Mouse (Mus musculus) kidney, embryonic 15.5 days (tissue): Measurements from ENCODE around the gene Slc20a1. TPM values are rescaled to one million over a fixed set of nuclear protein-coding genes. Genes with fewer than 3 reads are reported as not detected.
A peak's percentile ranks its signal among the peaks of the same experiment; 100 is the strongest.

Experiments
- ATAC-seq: fragments of 200-750 bp; cut with Nextera tagmentation; replicated peaks from 2 replicates; pipeline ENCODE4 v1.8.0; 2017; ENCODE audit warnings: moderate TSS enrichment; ENCODE audit not compliant: low FRiP score
- H3K27ac ChIP-seq: fragments of 300-500 bp; sonication (generic); 2 replicates; pipeline ENCODE4 v1.5.1; 2015; ENCODE audit warnings: mild to moderate bottlenecking, inconsistent platforms
- H3K27me3 ChIP-seq: fragments of 300-500 bp; sonication (generic); 2 replicates; pipeline ENCODE4 v1.6.1; 2015; ENCODE audit warnings: inconsistent platforms
- H3K36me3 ChIP-seq: fragments of 300-500 bp; sonication (generic); 2 replicates; pipeline ENCODE4 v1.6.1; 2015; ENCODE audit warnings: inconsistent platforms
- H3K4me1 ChIP-seq: fragments of 300-500 bp; sonication (generic); 2 replicates; pipeline ENCODE4 v1.6.1; 2015; ENCODE audit warnings: inconsistent platforms
- H3K4me2 ChIP-seq: fragments of 300-500 bp; sonication (generic); 2 replicates; pipeline ENCODE4 v1.6.1; 2015; ENCODE audit warnings: moderate library complexity, mild to moderate bottlenecking, inconsistent platforms
- H3K4me3 ChIP-seq: fragments of 300-500 bp; sonication (generic); replicated peaks from 2 replicates; pipeline ENCODE4 v1.5.1; 2015; ENCODE audit warnings: mild to moderate bottlenecking, inconsistent platforms
- H3K9ac ChIP-seq: fragments of 300-500 bp; sonication (generic); 2 replicates; pipeline ENCODE4 v1.6.1; 2015; ENCODE audit warnings: mild to moderate bottlenecking, inconsistent platforms
- H3K9me3 ChIP-seq: fragments of 300-500 bp; sonication (generic); replicated peaks from 2 replicates; pipeline ENCODE4 v1.6.1; 2016; ENCODE audit warnings: inconsistent platforms
- WGBS: fragments of 180-500 bp; shearing (Covaris S2); methylation state at CpG from one replicate; pipeline ENCODE4 v1.1.7; 2015; ENCODE audit warnings: mixed read lengths; 5-methylcytosine and 5-hydroxymethylcytosine counted together
- polyA plus RNA-seq: library from polyadenylated mRNA; unstranded; fragments of >200 nt; fragmentation: Nextera tagmentation; extraction: Ambion mirVana; gene quantifications from 2 replicates; pipeline ENCODE4 v1.2.1, GENCODE M21; 2015

The Slc20a1 gene
- polyA plus RNA-seq, 1 experiment from 2014 or later: 30.2 TPM

DNA sequence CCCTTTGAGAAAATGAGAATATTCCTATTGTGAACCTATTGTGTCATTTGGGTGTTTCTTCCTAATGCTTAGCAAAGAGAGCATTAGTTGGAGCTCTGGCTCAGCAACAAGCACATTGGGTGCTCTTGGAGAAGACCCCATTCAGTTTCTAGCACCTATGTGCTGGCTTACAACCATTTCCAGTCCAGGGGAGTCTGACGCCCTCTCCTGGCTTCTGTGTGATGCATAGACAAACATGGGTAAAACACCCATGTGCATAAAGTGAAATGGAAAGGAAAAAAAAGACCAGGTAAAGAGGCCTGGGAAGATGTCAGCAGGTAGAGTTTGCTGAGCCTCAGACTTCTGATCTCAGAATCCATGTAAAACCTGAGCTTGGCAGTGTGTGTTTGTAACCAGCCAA is 34.7 kb downstream of the Slc20a1 start:
- WGBS: 88% methylated on average over 1 of the region's 1 CpGs
- H3K27ac ChIP-seq: no peak overlapping the region
- H3K4me3 ChIP-seq: no peak overlapping the region
- no peak for ATAC-seq
- H3K27me3 ChIP-seq: no peaks in the 10 kb centered on the region
- H3K9me3 ChIP-seq: no peaks in the 10 kb centered on the region
- no peak overlapping the region for H3K4me2 ChIP-seq
- H3K4me1 ChIP-seq: no peaks in the 10 kb centered on the region
- H3K9ac ChIP-seq: no peak overlapping the region
- H3K36me3 ChIP-seq: no peaks in the 10 kb centered on the region

DNA sequence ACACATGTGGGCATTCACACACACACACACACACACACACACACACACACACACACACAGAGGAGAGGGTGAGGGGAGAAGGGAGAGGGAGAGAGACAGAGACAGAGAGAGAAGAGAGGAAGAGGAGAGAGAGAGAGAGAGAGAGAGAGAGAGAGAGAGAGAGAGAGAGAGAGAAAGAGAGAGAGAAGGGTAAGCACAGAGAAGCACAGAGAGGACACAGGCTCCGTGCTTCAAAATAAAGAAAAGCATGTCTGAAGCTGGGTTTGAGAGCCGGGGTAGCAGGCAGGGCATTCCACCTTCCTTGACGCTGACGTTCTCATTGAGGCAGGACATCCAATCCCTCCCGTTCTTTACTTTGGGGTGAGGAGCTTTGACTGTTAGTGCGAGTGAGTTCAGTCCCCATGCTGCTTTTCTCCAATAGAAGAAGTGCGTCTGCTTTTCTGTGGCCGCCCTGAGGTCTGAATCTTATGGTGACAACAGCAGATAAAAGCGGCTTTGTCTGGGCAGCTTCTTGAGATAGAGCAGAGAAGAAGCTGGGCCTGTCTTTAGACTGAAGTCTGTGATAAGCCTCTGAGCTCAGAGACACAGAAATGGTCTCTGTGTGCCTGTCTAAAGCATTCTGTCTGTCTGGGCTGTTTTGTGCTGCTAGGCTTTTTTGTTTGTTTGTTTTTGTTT is 35.4 kb downstream of the Slc20a1 start:
- Histone ChIP-seq H3K27me3 (no peaks in the 10 kb centered on the region), H3K4me2 (no peak overlapping the region), H3K9ac (no peak overlapping the region), H3K4me1 (no peaks in the 10 kb centered on the region), H3K4me3 (no peak overlapping the region), H3K27ac (no peak overlapping the region), H3K9me3 (no peaks in the 10 kb centered on the region), H3K36me3 (no peaks in the 10 kb centered on the region)
- no peak for ATAC-seq
- WGBS: 65% methylated on average over 9 of the region's 9 CpGs

DNA sequence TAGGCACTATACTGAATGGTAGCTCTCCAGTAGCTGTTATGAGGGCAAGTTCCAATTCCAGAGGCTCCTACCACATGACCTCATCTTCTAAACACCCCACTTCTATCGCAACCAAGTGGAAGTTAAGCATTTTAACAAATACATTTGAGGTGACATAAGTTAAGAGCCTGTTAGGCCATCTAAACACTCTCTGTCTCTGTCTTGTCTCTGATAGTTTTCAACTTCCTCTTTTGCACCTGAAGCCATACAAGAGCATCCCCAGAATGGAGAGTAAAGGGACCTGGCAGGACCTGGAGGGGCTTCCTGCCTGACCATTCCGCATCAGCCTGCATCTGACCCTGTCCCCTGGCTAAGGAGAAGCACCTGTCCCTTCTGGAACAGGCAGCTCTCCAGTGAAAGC is 36.2 kb downstream of the Slc20a1 start:
- Histone ChIP-seq H3K4me1 (no peaks in the 10 kb centered on the region), H3K36me3 (no peaks in the 10 kb centered on the region), H3K27me3 (no peaks in the 10 kb centered on the region), H3K4me2 (no peak overlapping the region), H3K4me3 (no peak overlapping the region), H3K9ac (no peak overlapping the region), H3K9me3 (no peaks in the 10 kb centered on the region), H3K27ac (no peak overlapping the region)
- 73% methylated on average over 2 of the region's 2 CpGs for WGBS
- ATAC-seq: no peak

DNA sequence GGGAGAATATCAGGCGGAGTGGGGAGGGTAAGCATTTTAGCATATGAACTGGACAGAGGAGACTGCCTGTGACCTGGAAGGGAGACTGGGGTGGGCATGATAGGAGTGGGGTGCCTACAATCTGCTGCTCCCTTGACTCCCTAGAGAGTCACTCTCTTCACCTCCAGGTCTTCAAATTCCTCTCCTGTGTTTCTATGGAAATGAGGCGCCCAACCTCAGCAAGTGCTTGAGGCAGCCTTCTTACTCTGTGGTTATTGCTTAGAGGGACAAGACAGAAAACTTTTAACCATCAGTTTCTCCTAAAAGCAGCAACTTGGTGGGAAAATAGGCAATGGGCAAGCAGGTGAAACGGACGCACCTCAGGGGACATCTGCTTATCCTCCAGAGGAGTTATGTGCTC is 38.0 kb downstream of the Slc20a1 start:
- no peak overlapping the region for H3K4me3 ChIP-seq
- H3K4me2 ChIP-seq: no peak overlapping the region
- peaks cover 7% of the 10 kb centered on the region for H3K4me1 ChIP-seq
- no peaks in the 10 kb centered on the region for H3K36me3 ChIP-seq
- no peak for ATAC-seq
- WGBS: 79% methylated on average over 4 of the region's 4 CpGs
- no peak overlapping the region for H3K9ac ChIP-seq
- no peaks in the 10 kb centered on the region for H3K9me3 ChIP-seq
- no peaks in the 10 kb centered on the region for H3K27me3 ChIP-seq
- no peak overlapping the region for H3K27ac ChIP-seq

DNA sequence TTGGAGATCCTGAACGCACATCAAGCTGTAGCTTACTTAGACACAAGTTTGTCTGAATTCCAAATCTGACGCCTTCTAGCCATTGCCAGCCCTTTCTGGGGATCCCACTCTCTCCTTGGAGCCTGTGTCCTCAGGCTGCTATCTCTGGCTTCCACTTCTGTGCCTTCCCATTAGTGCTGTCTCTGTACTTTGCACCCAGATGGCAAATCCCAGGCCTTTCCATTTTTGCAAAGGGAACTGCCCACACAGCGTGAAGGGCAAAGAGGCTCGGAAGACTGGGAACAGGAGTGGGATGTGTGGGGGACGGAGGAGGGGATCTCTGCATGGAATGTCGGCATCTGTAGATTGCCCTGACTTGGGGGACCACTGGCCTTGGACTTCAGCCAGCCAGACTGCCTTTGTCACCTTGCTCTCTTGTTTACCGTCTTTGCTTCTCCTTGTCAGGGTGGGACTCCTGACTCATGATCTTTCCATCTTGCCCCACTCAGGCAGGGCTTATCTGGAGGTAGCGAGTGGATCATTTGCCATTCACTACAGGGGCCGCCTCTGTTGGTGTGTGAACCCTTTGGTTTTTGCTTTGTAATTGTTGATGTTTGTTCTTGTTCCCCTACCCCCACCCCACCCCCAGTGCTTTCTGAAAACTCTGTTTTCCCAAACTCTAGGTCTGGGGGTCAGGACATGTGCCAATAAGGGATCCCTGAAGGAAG is 42.3 kb downstream of the Slc20a1 start:
- WGBS: 56% methylated on average over 9 of the region's 9 CpGs
- no peaks in the 10 kb centered on the region for H3K27me3 ChIP-seq
- no peak overlapping the region for H3K4me3 ChIP-seq
- peaks cover 22% of the 10 kb centered on the region for H3K4me1 ChIP-seq
- H3K4me2 ChIP-seq: no peak overlapping the region
- H3K9me3 ChIP-seq: no peaks in the 10 kb centered on the region
- no peak overlapping the region for H3K27ac ChIP-seq
- no peak for ATAC-seq
- no peak overlapping the region for H3K9ac ChIP-seq
- no peaks in the 10 kb centered on the region for H3K36me3 ChIP-seq

DNA sequence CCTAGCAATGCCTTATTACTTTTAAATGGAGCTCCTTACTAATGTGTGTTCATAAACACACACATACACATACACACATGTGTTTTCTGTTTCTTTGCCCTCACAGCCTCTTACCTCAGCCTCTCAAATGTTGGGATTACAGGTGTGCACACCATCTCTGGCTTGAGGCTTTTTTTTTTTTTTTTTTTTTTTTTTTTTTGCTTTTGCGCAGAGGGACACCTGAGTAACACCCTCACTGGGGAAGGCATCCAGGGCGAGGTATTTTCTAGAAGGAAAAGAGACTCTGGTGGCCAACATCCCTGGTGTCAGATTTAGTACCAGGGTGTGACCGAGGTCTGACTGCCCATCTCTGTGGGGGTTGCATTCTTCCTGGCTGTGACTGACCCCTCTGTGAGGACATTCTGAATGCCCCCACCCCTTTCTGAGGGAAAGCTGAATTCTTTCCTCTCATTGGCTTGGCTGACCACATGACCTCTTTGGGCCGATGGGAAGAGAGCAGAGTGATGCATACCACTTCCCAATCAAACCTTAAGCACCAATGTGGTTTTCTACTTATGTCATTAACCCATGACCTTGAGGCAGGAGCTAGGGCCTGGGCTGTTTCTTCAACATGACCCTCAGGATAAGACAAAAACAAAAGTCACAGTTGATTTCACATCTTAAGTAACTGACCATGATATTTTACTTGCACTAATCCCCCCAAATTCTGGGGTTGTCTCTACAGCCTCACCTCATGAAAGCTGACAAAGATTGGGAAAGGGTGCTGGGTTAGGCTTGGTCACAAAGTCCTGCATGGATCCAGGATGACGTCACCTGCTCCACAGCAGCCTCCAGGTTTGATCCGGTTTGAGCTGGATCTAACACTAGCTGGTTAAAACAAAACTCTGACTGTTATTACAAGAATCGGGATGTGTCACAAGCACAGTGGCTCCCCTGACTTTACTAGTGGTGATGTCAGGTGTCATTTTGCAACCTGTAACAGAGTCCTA is 43.6 kb downstream of the Slc20a1 start:
- Histone ChIP-seq H3K9me3 (no peaks in the 10 kb centered on the region), H3K4me2 (no peak overlapping the region), H3K36me3 (no peaks in the 10 kb centered on the region), H3K4me1 (peaks cover 22% of the 10 kb centered on the region), H3K4me3 (no peak overlapping the region), H3K9ac (no peak overlapping the region), H3K27me3 (no peaks in the 10 kb centered on the region), H3K27ac (no peak overlapping the region)
- 39% methylated on average over 7 of the region's 7 CpGs for WGBS
- peak; percentile 73 for ATAC-seq

DNA sequence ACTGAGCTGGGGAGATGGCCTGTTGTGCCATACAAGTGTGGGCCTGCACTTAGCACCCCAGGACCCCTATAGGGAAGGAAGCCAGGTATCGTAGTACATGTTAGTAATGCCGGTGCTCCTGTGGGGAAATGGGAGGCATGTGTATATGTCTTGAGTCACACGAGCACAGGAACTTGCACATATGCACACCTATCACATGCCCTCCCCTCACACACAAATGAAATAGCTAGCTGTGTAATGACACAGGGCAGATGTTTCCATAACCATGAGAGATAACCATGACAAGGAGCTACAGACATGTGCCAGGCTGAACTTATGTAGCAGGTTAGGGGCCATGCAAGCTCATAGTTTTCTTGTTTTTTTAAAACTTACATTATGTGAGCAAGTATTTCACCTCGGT is 44.4 kb downstream of the Slc20a1 start:
- Histone ChIP-seq H3K4me3 (no peak overlapping the region), H3K9me3 (no peaks in the 10 kb centered on the region), H3K27ac (no peak overlapping the region), H3K4me1 (peaks cover 22% of the 10 kb centered on the region), H3K9ac (no peak overlapping the region), H3K27me3 (no peaks in the 10 kb centered on the region), H3K4me2 (no peak overlapping the region), H3K36me3 (no peaks in the 10 kb centered on the region)
- 87% methylated on average over 4 of the region's 4 CpGs for WGBS
- no peak for ATAC-seq

DNA sequence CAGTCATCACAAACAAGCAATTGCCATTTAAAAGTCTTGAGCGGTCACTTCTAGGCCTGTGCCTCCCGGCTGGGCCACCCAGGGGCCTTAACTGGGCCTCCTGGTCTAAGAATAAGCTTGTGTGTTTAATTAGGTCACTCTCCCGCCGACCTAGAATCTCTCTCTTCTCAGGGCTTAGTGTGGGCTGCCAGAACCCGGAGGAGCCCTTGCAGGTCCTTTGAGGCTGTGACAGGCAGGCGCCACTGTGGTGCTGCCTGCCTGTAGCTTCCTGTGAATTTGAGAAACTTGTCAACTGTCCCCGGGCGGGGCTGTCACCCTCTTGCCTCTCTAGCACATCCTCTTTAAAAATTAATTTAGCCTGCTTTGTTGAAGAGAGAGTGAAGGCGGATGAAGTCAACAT is 45.2 kb downstream of the Slc20a1 start:
- Histone ChIP-seq H3K36me3 (no peaks in the 10 kb centered on the region), H3K9ac (no peak overlapping the region), H3K9me3 (no peaks in the 10 kb centered on the region), H3K4me3 (no peak overlapping the region), H3K27ac (peak overlapping the region; percentile 37; the same call in 1 of the 2 replicates), H3K4me2 (no peak overlapping the region), H3K4me1 (peaks cover 22% of the 10 kb centered on the region), H3K27me3 (no peaks in the 10 kb centered on the region)
- ATAC-seq: no peak
- WGBS: 50% methylated on average over 9 of the region's 9 CpGs

DNA sequence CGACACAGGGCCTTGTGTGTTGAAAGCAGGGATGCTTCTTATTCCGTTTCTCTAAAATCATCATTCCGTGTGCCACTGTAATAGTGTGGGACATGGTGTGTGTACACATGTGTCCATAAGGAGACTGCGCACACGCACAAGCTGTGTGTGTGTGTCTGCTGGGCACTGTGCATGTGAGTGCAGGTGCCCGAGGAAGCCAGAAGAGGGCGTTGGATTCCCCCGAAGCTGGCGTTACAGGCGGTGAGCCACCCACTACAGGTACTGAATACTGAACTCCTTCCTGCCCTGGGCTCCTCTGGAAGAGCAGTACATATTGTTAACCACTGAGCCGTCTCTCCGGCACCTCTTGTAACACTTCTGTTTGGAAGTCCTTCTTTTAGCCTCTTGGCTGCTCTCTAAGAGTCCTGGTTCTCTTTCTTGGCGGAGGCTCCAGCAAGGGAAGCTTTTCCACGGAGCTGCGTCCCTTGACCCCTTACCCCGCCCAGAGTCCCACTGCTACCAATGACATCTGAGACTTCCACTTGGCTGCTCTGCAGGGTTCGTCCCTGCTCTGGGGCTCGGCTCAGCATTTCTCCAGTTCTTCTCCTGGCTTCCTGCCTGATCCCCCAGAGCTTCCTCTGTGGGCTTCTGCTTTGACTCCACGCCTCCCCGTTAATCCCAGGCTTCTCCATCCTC is 46.0 kb downstream of the Slc20a1 start:
- H3K27me3 ChIP-seq: no peaks in the 10 kb centered on the region
- peaks cover 22% of the 10 kb centered on the region for H3K4me1 ChIP-seq
- H3K4me2 ChIP-seq: no peak overlapping the region
- H3K36me3 ChIP-seq: no peaks in the 10 kb centered on the region
- ATAC-seq: no peak
- H3K27ac ChIP-seq: peak overlapping the region; percentile 48; the same call in 1 of the 2 replicates
- no peak overlapping the region for H3K4me3 ChIP-seq
- no peaks in the 10 kb centered on the region for H3K9me3 ChIP-seq
- 71% methylated on average over 20 of the region's 20 CpGs for WGBS
- H3K9ac ChIP-seq: no peak overlapping the region

DNA sequence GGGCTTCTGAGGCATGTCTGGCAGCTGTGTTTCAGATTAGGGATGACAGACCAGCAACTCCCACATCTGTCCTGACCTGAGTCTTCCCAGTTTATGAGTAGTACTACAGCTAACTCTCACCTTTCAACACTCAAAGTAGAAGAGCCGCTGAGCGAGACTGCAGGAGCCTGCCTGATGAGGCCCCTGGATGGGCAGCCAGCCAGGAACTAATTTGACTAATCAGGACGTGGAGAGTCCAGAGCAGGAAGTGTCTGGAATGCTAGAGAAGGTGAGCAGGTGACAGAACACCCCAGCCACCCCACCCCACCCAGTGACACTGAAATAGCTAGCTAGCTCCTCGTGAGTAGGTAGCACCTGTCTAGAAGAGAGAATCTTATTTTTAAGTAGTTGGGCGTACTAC is 47.1 kb downstream of the Slc20a1 start:
- WGBS: 39% methylated on average over 5 of the region's 5 CpGs
- H3K4me3 ChIP-seq: no peak overlapping the region
- no peak overlapping the region for H3K9ac ChIP-seq
- H3K4me1 ChIP-seq: peaks cover 22% of the 10 kb centered on the region
- H3K4me2 ChIP-seq: no peak overlapping the region
- no peaks in the 10 kb centered on the region for H3K27me3 ChIP-seq
- H3K36me3 ChIP-seq: no peaks in the 10 kb centered on the region
- no peak overlapping the region for H3K27ac ChIP-seq
- no peak for ATAC-seq
- H3K9me3 ChIP-seq: no peaks in the 10 kb centered on the region

DNA sequence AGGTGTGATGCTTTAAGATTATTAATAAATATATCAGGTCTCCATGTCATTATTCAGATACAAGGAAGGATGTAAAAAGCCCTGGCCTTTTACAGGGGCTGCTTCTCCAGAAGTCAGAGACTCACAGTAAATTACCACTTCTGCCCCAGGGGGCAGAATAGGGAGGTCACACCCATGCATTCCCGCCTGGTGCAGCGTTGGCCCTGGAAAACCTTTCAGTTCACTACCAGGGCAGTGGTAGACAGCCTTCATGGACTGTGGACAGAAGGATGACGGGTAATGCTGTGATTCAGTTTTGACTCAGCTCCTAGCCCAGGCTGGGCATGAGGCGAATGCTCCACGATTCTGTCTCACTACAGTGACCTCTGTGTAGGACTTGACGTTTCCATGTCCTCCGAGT is 47.9 kb downstream of the Slc20a1 start:
- no peak overlapping the region for H3K9ac ChIP-seq
- 72% methylated on average over 7 of the region's 7 CpGs for WGBS
- H3K4me3 ChIP-seq: no peak overlapping the region
- no peak overlapping the region for H3K27ac ChIP-seq
- ATAC-seq: no peak
- H3K4me2 ChIP-seq: no peak overlapping the region
- no peaks in the 10 kb centered on the region for H3K27me3 ChIP-seq
- H3K4me1 ChIP-seq: peaks cover 15% of the 10 kb centered on the region
- H3K9me3 ChIP-seq: no peaks in the 10 kb centered on the region
- H3K36me3 ChIP-seq: no peaks in the 10 kb centered on the region
